Mouse (Mus musculus): ENCODE measurements around the gene Nlrc4. TPM values are rescaled to one million over a fixed set of nuclear protein-coding genes. Genes with fewer than 3 reads are reported as not detected.

Gene Nlrc4
- total and polyA plus RNA-seq, 3 experiments: 1.9 to 6.0 (median 3.3) TPM

GRCm38 (mm10) chr17:74389847-74390246, 69.1 kb downstream of the Nlrc4 start:
- H3K27ac ChIP-seq (ENCODE audit: insufficient read depth, low read depth): no peak overlapping the region
- H3K9me3 ChIP-seq (replicated peaks; ENCODE audit: low read length): no peaks in the 10 kb centered on the region
- DNase-seq (ENCODE audit: extremely low read depth): peak; percentile 12
- no peaks in the 10 kb centered on the region for H3K79me2 ChIP-seq (replicated peaks; ENCODE audit: control insufficient read depth, extremely low read depth, insufficient read depth, poor library complexity, severe bottlenecking)
- peak in 1 of 2 experiments; percentile 52; a peak in 2 of 4 replicates for TF ChIP-seq CTCF (conservative IDR thresholded peaks at IDR 0.05 in 1 of 2, IDR thresholded peaks at IDR 0.05 in 1 of 2; ENCODE audit: low read depth in 2 of 2, low read length in 2 of 2)
- TF ChIP-seq SMC3 (IDR thresholded peaks at IDR 0.05; ENCODE audit: low read depth, low read length): peak; percentile 41
- no peak for TF ChIP-seq KAT2A (IDR thresholded peaks at IDR 0.05; ENCODE audit: insufficient replicate concordance, low read length)
- TF ChIP-seq RAD21 (IDR thresholded peaks at IDR 0.05; ENCODE audit: low read depth, low read length): peak; percentile 33
- H3K27me3 ChIP-seq (replicated peaks): no peaks in the 10 kb centered on the region
- in situ Hi-C loops (cut with MboI; ENCODE audit: low pct_ligation_motif_present, low pct_unique_long_range_greater_than_20kb, low sequenced_read_pairs): no loop called here
- dilution Hi-C loops (cut with MboI; ENCODE audit: extremely low pct_ligation_motif_present, extremely low pct_unique_long_range_greater_than_20kb, low sequenced_read_pairs): no loop called here
- peaks cover 3 to 5% of the 10 kb centered on the region in 2 experiments; a peak in 3 of 4 replicates for H3K4me1 ChIP-seq (ENCODE audit: control insufficient read depth in 1 of 2, insufficient read depth in 2 of 2)
- no peak overlapping the region for H3K4me2 ChIP-seq (ENCODE audit: insufficient read depth, low read depth, poor library complexity, severe bottlenecking)
- peaks cover 10 to 33% of the 10 kb centered on the region in 2 experiments for H3K36me3 ChIP-seq (replicated peaks in 1 of 2; ENCODE audit: control insufficient read depth in 1 of 2, insufficient read depth in 1 of 2, low read length in 1 of 2)
- no peak overlapping the region for H3K9ac ChIP-seq (ENCODE audit: insufficient read depth, low read depth)
- no peak overlapping the region for H3K4me3 ChIP-seq (replicated peaks in 1 of 3; ENCODE audit: low read depth in 2 of 3, low read length in 2 of 3, poor library complexity in 1 of 3)

- Histone ChIP-seq H3K27ac (ENCODE audit: insufficient read depth, low read depth) (no peak overlapping the region), H3K27me3 (replicated peaks) (no peaks in the 10 kb centered on the region)
- in situ Hi-C loops (cut with MboI; ENCODE audit: low pct_ligation_motif_present, low pct_unique_long_range_greater_than_20kb, low sequenced_read_pairs): no loop called here
Observed at GRCm38 (mm10) chr17:74386657-74387056, 72.3 kb downstream of the Nlrc4 start.

DNA sequence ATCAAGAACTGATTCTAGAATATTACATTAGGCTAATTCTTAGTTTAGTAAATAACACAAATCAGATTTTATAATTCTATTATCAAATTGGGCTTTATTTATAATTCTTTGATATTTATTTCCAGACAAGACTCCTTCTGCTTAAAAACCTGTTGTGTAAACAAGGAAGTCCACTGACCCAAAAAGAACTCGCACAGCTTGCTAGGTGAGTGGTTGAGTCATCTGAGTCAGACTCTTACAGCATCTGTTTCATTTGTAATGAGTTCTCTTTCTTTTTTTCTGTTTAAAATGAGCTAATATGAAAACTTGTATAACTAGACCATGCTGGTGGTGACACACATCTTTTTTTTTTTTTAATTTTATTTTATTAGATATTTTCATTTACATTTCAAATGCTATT, 82.0 kb downstream of the Nlrc4 start:
- H3K36me3 ChIP-seq (replicated peaks in 1 of 2; ENCODE audit: control insufficient read depth in 1 of 2, insufficient read depth in 1 of 2, low read length in 1 of 2): peaks cover 31 to 59% of the 10 kb centered on the region in 2 experiments
- no peak overlapping the region for H3K4me2 ChIP-seq (ENCODE audit: insufficient read depth, low read depth, poor library complexity, severe bottlenecking)
- H3K27ac ChIP-seq (ENCODE audit: insufficient read depth, low read depth): no peak overlapping the region
- no peaks in the 10 kb centered on the region for H3K27me3 ChIP-seq (replicated peaks)
- TF ChIP-seq UBTF (IDR thresholded peaks at IDR 0.05; ENCODE audit: low read depth, low read length): no peak
- TF ChIP-seq PAX5 (IDR thresholded peaks at IDR 0.05; ENCODE audit: low read length): no peak
- no peak for TF ChIP-seq USF2 (conservative IDR thresholded peaks at IDR 0.05; ENCODE audit: low read depth, low read length)
- no peak for TF ChIP-seq CTCF (conservative IDR thresholded peaks at IDR 0.05 in 1 of 2, IDR thresholded peaks at IDR 0.05 in 1 of 2; ENCODE audit: low read depth in 2 of 2, low read length in 2 of 2)
- TF ChIP-seq MYC (IDR thresholded peaks at IDR 0.05; ENCODE audit: low read depth, low read length): no peak
- no peak for TF ChIP-seq TCF12 (IDR thresholded peaks at IDR 0.05; ENCODE audit: low read depth, low read length)
- TF ChIP-seq SIN3A (IDR thresholded peaks at IDR 0.05; ENCODE audit: low read length): no peak
- no peak for TF ChIP-seq TBP (conservative IDR thresholded peaks at IDR 0.05; ENCODE audit: low read depth, low read length)
- TF ChIP-seq NELFE (IDR thresholded peaks at IDR 0.05; ENCODE audit: low read depth, low read length): no peak
- TF ChIP-seq HCFC1 (IDR thresholded peaks at IDR 0.05; ENCODE audit: low read depth, low read length): no peak
- no peak for TF ChIP-seq E2F4 (IDR thresholded peaks at IDR 0.05; ENCODE audit: insufficient replicate concordance, low read depth, low read length)
- TF ChIP-seq EP300 (IDR thresholded peaks at IDR 0.05; ENCODE audit: low read length): no peak
- no peak overlapping the region for H3K9ac ChIP-seq (ENCODE audit: insufficient read depth, low read depth)
- H3K9me3 ChIP-seq (replicated peaks; ENCODE audit: low read length): no peaks in the 10 kb centered on the region
- in situ Hi-C loops (cut with MboI; ENCODE audit: low pct_ligation_motif_present, low pct_unique_long_range_greater_than_20kb, low sequenced_read_pairs): no loop called here
- H3K4me1 ChIP-seq (ENCODE audit: control insufficient read depth in 1 of 2, insufficient read depth in 2 of 2): no peaks in the 10 kb centered on the region
- H3K79me2 ChIP-seq (replicated peaks; ENCODE audit: control insufficient read depth, extremely low read depth, insufficient read depth, poor library complexity, severe bottlenecking): no peaks in the 10 kb centered on the region
- no peak overlapping the region for H3K4me3 ChIP-seq (replicated peaks in 1 of 3; ENCODE audit: low read depth in 2 of 3, low read length in 2 of 3, poor library complexity in 1 of 3)
- dilution Hi-C loops (cut with MboI; ENCODE audit: extremely low pct_ligation_motif_present, extremely low pct_unique_long_range_greater_than_20kb, low sequenced_read_pairs): no loop called here
- no peak for DNase-seq (ENCODE audit: extremely low read depth)

More at GRCm38 (mm10) chr17:74386657-74387056, 72.3 kb downstream of the Nlrc4 start:
- TF ChIP-seq KAT2A (IDR thresholded peaks at IDR 0.05; ENCODE audit: insufficient replicate concordance, low read length) (no peak), CHD2 (IDR thresholded peaks at IDR 0.05; ENCODE audit: low read length) (no peak), BHLHE40 (IDR thresholded peaks at IDR 0.05; ENCODE audit: low read depth, low read length) (no peak), NELFE (IDR thresholded peaks at IDR 0.05; ENCODE audit: low read depth, low read length) (no peak), JUND (conservative IDR thresholded peaks at IDR 0.05; ENCODE audit: low read depth, low read length) (no peak), RCOR1 (conservative IDR thresholded peaks at IDR 0.05; ENCODE audit: low read depth, low read length) (no peak), PAX5 (IDR thresholded peaks at IDR 0.05; ENCODE audit: low read length) (no peak), ZKSCAN1 (IDR thresholded peaks at IDR 0.05; ENCODE audit: borderline replicate concordance, low read depth, low read length) (no peak), ZNF384 (IDR thresholded peaks at IDR 0.05; ENCODE audit: low read depth, low read length) (no peak), POLR2AphosphoS2 (IDR thresholded peaks at IDR 0.05; ENCODE audit: low read depth, low read length) (no peak), POLR2A (IDR thresholded peaks at IDR 0.05; ENCODE audit: low read depth, low read length) (no peak), CHD1 (IDR thresholded peaks at IDR 0.05; ENCODE audit: low read depth, low read length) (no peak)
- Histone ChIP-seq H3K36me3 (replicated peaks in 1 of 2; ENCODE audit: control insufficient read depth in 1 of 2, insufficient read depth in 1 of 2, low read length in 1 of 2) (peaks cover 21 to 63% of the 10 kb centered on the region in 2 experiments), H3K9me3 (replicated peaks; ENCODE audit: low read length) (no peaks in the 10 kb centered on the region), H3K4me3 (replicated peaks in 1 of 3; ENCODE audit: low read depth in 2 of 3, low read length in 2 of 3, poor library complexity in 1 of 3) (no peak overlapping the region), H3K4me2 (ENCODE audit: insufficient read depth, low read depth, poor library complexity, severe bottlenecking) (no peak overlapping the region), H3K9ac (ENCODE audit: insufficient read depth, low read depth) (no peak overlapping the region), H3K79me2 (replicated peaks; ENCODE audit: control insufficient read depth, extremely low read depth, insufficient read depth, poor library complexity, severe bottlenecking) (no peaks in the 10 kb centered on the region), H3K4me1 (ENCODE audit: control insufficient read depth in 1 of 2, insufficient read depth in 2 of 2) (no peaks in the 10 kb centered on the region)
- dilution Hi-C loops (cut with MboI; ENCODE audit: extremely low pct_ligation_motif_present, extremely low pct_unique_long_range_greater_than_20kb, low sequenced_read_pairs): no loop called here
- no peak for DNase-seq (ENCODE audit: extremely low read depth)
